Mouse (Mus musculus) kidney, postnatal 10 days (tissue): ENCODE results near the gene Tmem74b.

Experiments
- DNase-seq: peaks from one replicate; pipeline ENCODE4 v3.0.0; 2021; ENCODE audit warnings: mixed read lengths

The Tmem74b gene

GRCm38 (mm10) chr2:151742850-151743679 is 41.3 kb downstream of the Tmem74b start:
- no peak for DNase-seq

DNA sequence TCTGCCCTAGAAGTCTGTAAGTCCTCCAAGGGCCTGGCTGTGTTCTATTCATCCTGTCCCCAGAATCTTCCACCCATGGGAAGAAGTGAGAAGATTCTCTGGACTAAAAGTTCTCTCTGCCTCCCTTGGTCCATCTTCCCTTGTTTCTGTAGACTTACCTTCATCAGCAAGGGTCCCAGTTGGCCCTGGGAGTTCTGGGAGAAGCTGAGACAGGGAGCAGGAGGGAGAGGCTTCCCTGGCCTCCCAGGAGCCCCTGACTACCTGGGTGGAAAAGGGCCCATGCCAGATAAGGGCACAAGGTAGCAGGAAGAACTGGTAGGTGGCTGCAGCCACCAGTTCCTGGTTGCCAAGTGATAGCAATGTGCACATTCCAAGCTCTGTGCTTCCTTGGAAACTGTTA is 42.0 kb downstream of the Tmem74b start, which contains the start of gene Psmf1:
Psmf1 (minus strand) TSS at position 342 of the 400 bp plus-strand sequence.
- no peak for DNase-seq

- DNase-seq, result peak; percentile 84
Observed at GRCm38 (mm10) chr2:151747847-151748705, 46.3 kb downstream of the Tmem74b start.

DNA sequence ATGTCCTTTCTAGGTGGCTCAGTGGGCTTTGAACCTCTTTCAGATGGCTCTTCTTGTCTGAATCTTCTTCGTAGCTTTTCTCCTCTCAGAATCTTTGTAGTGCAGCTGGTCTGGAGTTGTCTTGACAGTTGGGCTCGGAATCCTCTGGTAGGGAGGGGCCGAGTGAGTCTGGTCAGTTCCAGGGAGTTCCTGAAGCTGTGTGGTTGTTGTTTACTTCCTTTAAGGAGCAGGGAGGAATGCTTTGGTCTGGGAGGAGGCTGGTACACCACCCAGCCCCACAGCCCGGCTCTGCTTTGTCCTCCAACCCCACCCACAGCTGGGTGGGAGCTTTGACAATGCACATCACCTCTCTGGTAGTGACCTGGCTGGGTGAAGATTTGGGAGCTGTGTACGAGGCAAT is 49.5 kb downstream of the Tmem74b start:
- DNase-seq, result no peak

GRCm38 (mm10) chr2:151756277-151757061 is 54.7 kb downstream of the Tmem74b start:
- DNase-seq, result peak; percentile 27

DNA sequence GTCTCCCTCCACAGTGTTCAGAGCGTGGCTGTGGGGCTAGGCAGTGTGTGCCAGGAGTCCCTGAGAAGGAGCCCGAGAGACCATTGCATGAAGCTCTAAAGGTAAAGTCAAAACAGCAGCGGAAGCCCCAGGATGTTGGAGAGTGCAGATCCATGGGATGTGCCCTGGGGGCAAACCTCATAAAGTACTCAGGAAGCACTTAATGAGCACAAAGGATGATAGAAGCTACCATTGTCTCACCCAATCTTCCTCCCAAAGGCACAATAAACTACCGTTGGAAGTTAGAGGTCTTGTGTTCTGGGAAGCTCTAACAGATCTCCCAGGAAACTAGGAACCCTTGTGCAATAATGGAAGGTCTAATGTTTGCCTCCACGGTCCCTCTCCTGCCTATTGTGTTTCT is 55.6 kb downstream of the Tmem74b start:
- DNase-seq, result no peak

GRCm38 (mm10) chr2:151758806-151759353 is 57.1 kb downstream of the Tmem74b start:
- DNase-seq, result no peak
